Mouse (Mus musculus): ENCODE measurements around the gene Mrps18a.

GRCm38 (mm10) chr17:46076260-46076551 lies 34.6 kb upstream of the Mrps18a start:
- TF ChIP-seq CTCF (conservative IDR thresholded peaks at IDR 0.05 in 1 of 2, IDR thresholded peaks at IDR 0.05 in 1 of 2; ENCODE audit: low read depth in 2 of 2, low read length in 2 of 2) (no peak), ZKSCAN1 (IDR thresholded peaks at IDR 0.05; ENCODE audit: borderline replicate concordance, low read depth, low read length) (no peak), TBP (conservative IDR thresholded peaks at IDR 0.05; ENCODE audit: low read depth, low read length) (no peak)

Measured in CH12.LX (cell line).